Mouse (Mus musculus): ENCODE results near the gene Sgcd. TPM values are rescaled to one million over a fixed set of nuclear protein-coding genes. Genes with fewer than 3 reads are reported as not detected.

The Sgcd gene
- total and polyA plus RNA-seq, 2 experiments from 2014 or later, result 4.6 to 51.3 TPM

- 0% methylated on average over 1 of the region's 1 CpGs for WGBS
- H3K27ac ChIP-seq (ENCODE audit: low read depth, low read length), result no peak overlapping the region
Measured at GRCm38 (mm10) chr11:47658135-47658534, 330.6 kb downstream of the Sgcd start.

GRCm38 (mm10) chr11:47645911-47646310 lies 342.9 kb downstream of the Sgcd start:
- ATAC-seq (ENCODE audit: low FRiP score) (no peak), DNase-seq (ENCODE audit: low spot score) (peak; percentile 49)
- Histone ChIP-seq H3K9me3 (ENCODE audit: low read length) (no peaks in the 10 kb centered on the region), H3K36me3 (ENCODE audit: insufficient read depth, low read length) (no peaks in the 10 kb centered on the region), H3K4me3 (ENCODE audit: low read depth, low read length) (no peak overlapping the region), H3K4me1 (ENCODE audit: insufficient read depth, low read length) (no peaks in the 10 kb centered on the region), H3K27me3 (ENCODE audit: insufficient read depth, low read length) (no peaks in the 10 kb centered on the region), H3K27ac (ENCODE audit: low read depth, low read length) (no peak overlapping the region), H3K4me2 (ENCODE audit: low read depth, low read length, poor library complexity, severe bottlenecking) (no peak overlapping the region), H3K9ac (replicated peaks; ENCODE audit: low read length, poor library complexity, severe bottlenecking) (no peak overlapping the region)
- no peak for TF ChIP-seq CTCF (IDR thresholded peaks at IDR 0.05)

More at GRCm38 (mm10) chr11:47658135-47658534, 330.6 kb downstream of the Sgcd start:
- DNase-seq (ENCODE audit: low spot score) (peak; percentile 31), ATAC-seq (ENCODE audit: low FRiP score) (no peak)
- Histone ChIP-seq H3K4me1 (ENCODE audit: insufficient read depth, low read length) (no peaks in the 10 kb centered on the region), H3K4me3 (ENCODE audit: low read depth, low read length) (no peak overlapping the region), H3K27me3 (ENCODE audit: insufficient read depth, low read length) (no peaks in the 10 kb centered on the region), H3K9ac (replicated peaks; ENCODE audit: low read length, poor library complexity, severe bottlenecking) (no peak overlapping the region), H3K36me3 (ENCODE audit: insufficient read depth, low read length) (no peaks in the 10 kb centered on the region), H3K9me3 (ENCODE audit: low read length) (no peaks in the 10 kb centered on the region), H3K4me2 (ENCODE audit: low read depth, low read length, poor library complexity, severe bottlenecking) (no peak overlapping the region)
- TF ChIP-seq CTCF (IDR thresholded peaks at IDR 0.05), result peak; percentile 59

- Histone ChIP-seq H3K27ac (ENCODE audit: low read depth, low read length) (no peak overlapping the region), H3K4me2 (ENCODE audit: low read depth, low read length, poor library complexity, severe bottlenecking) (no peak overlapping the region), H3K9ac (replicated peaks; ENCODE audit: low read length, poor library complexity, severe bottlenecking) (no peak overlapping the region), H3K4me3 (ENCODE audit: low read depth, low read length) (no peak overlapping the region), H3K4me1 (ENCODE audit: insufficient read depth, low read length) (no peaks in the 10 kb centered on the region), H3K9me3 (ENCODE audit: low read length) (no peaks in the 10 kb centered on the region), H3K36me3 (ENCODE audit: insufficient read depth, low read length) (no peaks in the 10 kb centered on the region), H3K27me3 (ENCODE audit: insufficient read depth, low read length) (no peaks in the 10 kb centered on the region)
- no peak for TF ChIP-seq CTCF (IDR thresholded peaks at IDR 0.05)
- WGBS, result 32% methylated on average over 2 of the region's 2 CpGs
- ATAC-seq (ENCODE audit: low FRiP score), result no peak
- DNase-seq (ENCODE audit: low spot score), result no peak
Measured at GRCm38 (mm10) chr11:47641567-47642259, 347.1 kb downstream of the Sgcd start.

- ATAC-seq (ENCODE audit: low FRiP score) (no peak), DNase-seq (ENCODE audit: low spot score) (no peak)
- WGBS, result 18% methylated on average over 1 of the region's 1 CpGs
- Histone ChIP-seq H3K4me3 (ENCODE audit: low read depth, low read length) (no peak overlapping the region), H3K4me2 (ENCODE audit: low read depth, low read length, poor library complexity, severe bottlenecking) (no peak overlapping the region), H3K4me1 (ENCODE audit: insufficient read depth, low read length) (no peaks in the 10 kb centered on the region), H3K36me3 (ENCODE audit: insufficient read depth, low read length) (no peaks in the 10 kb centered on the region), H3K27me3 (ENCODE audit: insufficient read depth, low read length) (no peaks in the 10 kb centered on the region), H3K9ac (replicated peaks; ENCODE audit: low read length, poor library complexity, severe bottlenecking) (no peak overlapping the region), H3K9me3 (ENCODE audit: low read length) (no peaks in the 10 kb centered on the region), H3K27ac (ENCODE audit: low read depth, low read length) (no peak overlapping the region)
- TF ChIP-seq CTCF (IDR thresholded peaks at IDR 0.05), result no peak
Measured at GRCm38 (mm10) chr11:47640556-47640955, 348.2 kb downstream of the Sgcd start.

GRCm38 (mm10) chr11:47630186-47630585 lies 358.6 kb downstream of the Sgcd start:
- H3K9ac ChIP-seq (replicated peaks; ENCODE audit: low read length, poor library complexity, severe bottlenecking), result no peak overlapping the region
- no peaks in the 10 kb centered on the region for H3K9me3 ChIP-seq (ENCODE audit: low read length)
- H3K27me3 ChIP-seq (ENCODE audit: insufficient read depth, low read length), result no peaks in the 10 kb centered on the region
- no peak for DNase-seq (ENCODE audit: low spot score)
- H3K27ac ChIP-seq (ENCODE audit: low read depth, low read length), result no peak overlapping the region
- H3K4me3 ChIP-seq (ENCODE audit: low read depth, low read length), result no peak overlapping the region
- H3K4me1 ChIP-seq (ENCODE audit: insufficient read depth, low read length), result 0 out of 2 replicates have a peak, but pooled peaks cover 2% of the 10 kb centered on the region
- no peaks in the 10 kb centered on the region for H3K36me3 ChIP-seq (ENCODE audit: insufficient read depth, low read length)
- no peak for TF ChIP-seq CTCF (IDR thresholded peaks at IDR 0.05)
- H3K4me2 ChIP-seq (ENCODE audit: low read depth, low read length, poor library complexity, severe bottlenecking), result no peak overlapping the region
- 72% methylated on average over 2 of the region's 2 CpGs for WGBS
- no peak for ATAC-seq (ENCODE audit: low FRiP score)

- 81% methylated on average over 4 of the region's 4 CpGs for WGBS
- TF ChIP-seq CTCF (IDR thresholded peaks at IDR 0.05), result no peak
Measured at GRCm38 (mm10) chr11:47609892-47610291, 378.9 kb downstream of the Sgcd start.

More at GRCm38 (mm10) chr11:47609892-47610291, 378.9 kb downstream of the Sgcd start:
- Histone ChIP-seq H3K4me3 (ENCODE audit: low read depth, low read length) (no peak overlapping the region), H3K27me3 (ENCODE audit: insufficient read depth, low read length) (no peaks in the 10 kb centered on the region), H3K36me3 (ENCODE audit: insufficient read depth, low read length) (no peaks in the 10 kb centered on the region), H3K27ac (ENCODE audit: low read depth, low read length) (no peak overlapping the region), H3K4me1 (ENCODE audit: insufficient read depth, low read length) (no peaks in the 10 kb centered on the region), H3K9me3 (ENCODE audit: low read length) (no peaks in the 10 kb centered on the region), H3K9ac (replicated peaks; ENCODE audit: low read length, poor library complexity, severe bottlenecking) (no peak overlapping the region), H3K4me2 (ENCODE audit: low read depth, low read length, poor library complexity, severe bottlenecking) (no peak overlapping the region)
- ATAC-seq (ENCODE audit: low FRiP score) (no peak), DNase-seq (ENCODE audit: low spot score) (no peak)
